Mouse (Mus musculus): ENCODE data around the gene Phf21a. TPM values are rescaled to one million over a fixed set of nuclear protein-coding genes. Genes with fewer than 3 reads are reported as not detected.

The Phf21a gene
- polyA plus RNA-seq, 1 experiment from 2014 or later, result 30.6 TPM

DNA sequence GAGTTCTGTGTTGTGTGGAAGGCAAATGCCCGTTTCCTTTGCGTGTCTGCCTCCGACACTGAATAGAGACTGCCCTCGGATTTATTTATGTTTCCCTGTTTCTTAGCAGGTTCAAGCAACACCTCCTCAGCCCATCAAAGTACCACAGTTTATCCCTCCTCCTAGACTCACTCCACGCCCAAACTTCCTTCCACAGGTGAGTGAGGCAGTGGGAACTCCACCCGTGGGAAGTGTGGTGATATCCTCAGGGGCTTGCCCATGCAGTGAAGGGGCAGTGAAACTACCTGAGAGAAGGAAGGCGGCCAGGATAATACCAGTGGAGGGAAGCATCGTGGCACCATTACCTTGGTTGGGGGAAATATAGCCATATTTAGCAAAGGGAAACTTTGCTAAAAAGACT lies 235.3 kb downstream of the Phf21a start:
- H3K4me2 ChIP-seq (ENCODE audit: low read length), result no peak overlapping the region
- H3K27me3 ChIP-seq (replicated peaks; ENCODE audit: control insufficient read depth, insufficient read depth, low read length), result no peaks in the 10 kb centered on the region
- ATAC-seq, result no peak
- 94% methylated on average over 8 of the region's 8 CpGs for WGBS
- no peak overlapping the region for H3K4me3 ChIP-seq (ENCODE audit: low read length)
- peaks cover 21% of the 10 kb centered on the region for H3K36me3 ChIP-seq (ENCODE audit: control insufficient read depth, insufficient read depth, low read length)
- no peaks in the 10 kb centered on the region for H3K4me1 ChIP-seq (ENCODE audit: control insufficient read depth, insufficient read depth, low read depth, low read length)
- no peak overlapping the region for H3K9ac ChIP-seq (ENCODE audit: low read depth, low read length)
- no peaks in the 10 kb centered on the region for H3K9me3 ChIP-seq (ENCODE audit: control insufficient read depth, low read length)
- H3K27ac ChIP-seq (ENCODE audit: low read depth, low read length), result no peak overlapping the region

DNA sequence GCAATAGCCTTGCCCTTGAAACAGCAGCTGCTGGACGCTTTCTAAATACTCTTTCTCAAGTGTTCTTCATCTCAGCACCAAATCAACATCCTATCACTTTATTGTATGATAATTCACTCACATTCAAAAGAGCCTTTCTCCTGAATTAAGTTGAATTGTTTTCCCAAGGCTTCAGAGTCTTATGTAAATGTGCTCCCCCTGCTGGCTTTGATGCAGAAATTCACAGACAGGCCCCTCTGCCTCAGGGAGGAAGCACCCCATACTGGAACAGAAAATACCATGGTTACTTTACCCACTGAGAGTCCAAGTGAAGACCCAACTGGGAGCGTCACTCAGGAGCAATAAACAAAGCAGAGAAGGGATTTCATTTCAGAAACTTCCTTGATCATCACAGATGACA lies 237.9 kb downstream of the Phf21a start:
- H3K4me1 ChIP-seq (ENCODE audit: control insufficient read depth, insufficient read depth, low read depth, low read length), result no peaks in the 10 kb centered on the region
- H3K27ac ChIP-seq (ENCODE audit: low read depth, low read length), result no peak overlapping the region
- H3K9me3 ChIP-seq (ENCODE audit: control insufficient read depth, low read length), result no peaks in the 10 kb centered on the region
- no peak for ATAC-seq
- peaks cover 23% of the 10 kb centered on the region for H3K36me3 ChIP-seq (ENCODE audit: control insufficient read depth, insufficient read depth, low read length)
- H3K4me2 ChIP-seq (ENCODE audit: low read length), result no peak overlapping the region
- 58% methylated on average over 2 of the region's 2 CpGs for WGBS
- no peaks in the 10 kb centered on the region for H3K27me3 ChIP-seq (replicated peaks; ENCODE audit: control insufficient read depth, insufficient read depth, low read length)
- no peak overlapping the region for H3K9ac ChIP-seq (ENCODE audit: low read depth, low read length)
- H3K4me3 ChIP-seq (ENCODE audit: low read length), result no peak overlapping the region

DNA sequence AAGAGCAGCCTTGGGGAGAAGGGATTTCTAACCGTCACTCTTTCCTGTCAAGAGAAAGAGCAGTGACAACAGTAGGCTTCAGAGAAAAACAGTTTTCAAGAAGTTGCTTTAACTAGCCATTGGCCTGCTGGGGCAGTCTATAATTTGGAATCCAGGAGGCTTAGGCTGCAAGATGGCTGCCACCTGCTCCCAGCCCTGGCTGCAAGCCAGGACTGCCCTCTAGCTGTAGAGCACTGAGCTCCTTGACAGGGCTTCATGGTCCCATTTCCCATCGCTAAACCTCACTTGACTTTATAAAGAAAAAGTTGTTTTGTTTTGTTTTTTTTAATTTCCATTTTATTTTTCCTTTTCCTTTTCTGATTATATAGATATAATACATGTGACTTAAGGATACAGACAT lies 238.5 kb downstream of the Phf21a start:
- Histone ChIP-seq H3K27ac (ENCODE audit: low read depth, low read length) (no peak overlapping the region), H3K9ac (ENCODE audit: low read depth, low read length) (no peak overlapping the region), H3K36me3 (ENCODE audit: control insufficient read depth, insufficient read depth, low read length) (peaks cover 23% of the 10 kb centered on the region), H3K27me3 (replicated peaks; ENCODE audit: control insufficient read depth, insufficient read depth, low read length) (no peaks in the 10 kb centered on the region), H3K4me2 (ENCODE audit: low read length) (no peak overlapping the region), H3K4me3 (ENCODE audit: low read length) (no peak overlapping the region), H3K4me1 (ENCODE audit: control insufficient read depth, insufficient read depth, low read depth, low read length) (no peaks in the 10 kb centered on the region), H3K9me3 (ENCODE audit: control insufficient read depth, low read length) (no peaks in the 10 kb centered on the region)
- ATAC-seq, result no peak
- 70% methylated on average over 2 of the region's 2 CpGs for WGBS

DNA sequence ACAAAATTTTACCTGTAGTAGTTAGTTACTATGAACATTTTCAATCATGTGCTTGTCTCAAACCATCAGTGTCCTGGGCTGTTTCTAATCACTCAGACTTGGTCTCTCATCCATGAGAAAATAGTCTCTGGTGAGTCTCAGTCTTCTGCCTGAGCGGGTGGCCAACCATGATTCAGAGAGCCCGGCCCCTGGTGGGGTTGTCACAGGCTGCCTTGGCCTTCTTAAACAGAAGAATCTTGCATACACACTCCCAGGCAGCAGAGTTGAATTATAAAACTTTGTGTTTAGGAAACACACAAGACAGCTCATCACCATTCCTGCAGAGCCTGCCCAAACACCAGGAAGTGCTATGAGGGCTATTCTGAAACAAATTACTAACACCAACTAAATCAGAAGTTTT lies 239.0 kb downstream of the Phf21a start:
- no peak overlapping the region for H3K27ac ChIP-seq (ENCODE audit: low read depth, low read length)
- no peak overlapping the region for H3K4me2 ChIP-seq (ENCODE audit: low read length)
- ATAC-seq, result no peak
- H3K4me1 ChIP-seq (ENCODE audit: control insufficient read depth, insufficient read depth, low read depth, low read length), result no peaks in the 10 kb centered on the region
- no peaks in the 10 kb centered on the region for H3K27me3 ChIP-seq (replicated peaks; ENCODE audit: control insufficient read depth, insufficient read depth, low read length)
- peaks cover 21% of the 10 kb centered on the region for H3K36me3 ChIP-seq (ENCODE audit: control insufficient read depth, insufficient read depth, low read length)
- H3K9me3 ChIP-seq (ENCODE audit: control insufficient read depth, low read length), result no peaks in the 10 kb centered on the region
- WGBS, result 88% methylated on average over 2 of the region's 2 CpGs
- H3K9ac ChIP-seq (ENCODE audit: low read depth, low read length), result no peak overlapping the region
- H3K4me3 ChIP-seq (ENCODE audit: low read length), result no peak overlapping the region

DNA sequence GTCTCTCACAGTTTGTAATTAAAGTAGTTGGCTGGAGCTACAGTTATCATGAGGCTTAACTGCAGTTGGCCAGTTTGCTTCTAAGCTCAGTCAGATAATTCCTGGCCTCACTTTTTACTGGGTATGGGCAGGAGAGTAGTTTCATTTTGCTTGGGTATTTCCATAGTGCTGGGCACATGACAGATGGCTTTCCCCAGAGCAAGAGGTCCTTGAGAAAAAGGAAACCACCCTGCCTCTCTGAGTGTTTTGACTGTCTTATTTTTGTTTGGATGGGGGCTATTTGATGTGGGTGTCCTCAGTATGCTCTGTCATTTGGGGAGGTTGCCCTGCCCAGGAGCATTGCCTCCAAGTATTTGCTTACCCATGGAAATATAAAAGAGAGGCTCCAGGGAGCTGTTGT lies 249.5 kb downstream of the Phf21a start:
- Histone ChIP-seq H3K4me3 (ENCODE audit: low read length) (no peak overlapping the region), H3K4me1 (ENCODE audit: control insufficient read depth, insufficient read depth, low read depth, low read length) (no peaks in the 10 kb centered on the region), H3K9ac (ENCODE audit: low read depth, low read length) (no peak overlapping the region), H3K4me2 (ENCODE audit: low read length) (no peak overlapping the region), H3K36me3 (ENCODE audit: control insufficient read depth, insufficient read depth, low read length) (peaks cover 9% of the 10 kb centered on the region; the same call in 1 of the 2 replicates), H3K27ac (ENCODE audit: low read depth, low read length) (no peak overlapping the region), H3K27me3 (replicated peaks; ENCODE audit: control insufficient read depth, insufficient read depth, low read length) (no peaks in the 10 kb centered on the region), H3K9me3 (ENCODE audit: control insufficient read depth, low read length) (no peaks in the 10 kb centered on the region)
- no peak for ATAC-seq

DNA sequence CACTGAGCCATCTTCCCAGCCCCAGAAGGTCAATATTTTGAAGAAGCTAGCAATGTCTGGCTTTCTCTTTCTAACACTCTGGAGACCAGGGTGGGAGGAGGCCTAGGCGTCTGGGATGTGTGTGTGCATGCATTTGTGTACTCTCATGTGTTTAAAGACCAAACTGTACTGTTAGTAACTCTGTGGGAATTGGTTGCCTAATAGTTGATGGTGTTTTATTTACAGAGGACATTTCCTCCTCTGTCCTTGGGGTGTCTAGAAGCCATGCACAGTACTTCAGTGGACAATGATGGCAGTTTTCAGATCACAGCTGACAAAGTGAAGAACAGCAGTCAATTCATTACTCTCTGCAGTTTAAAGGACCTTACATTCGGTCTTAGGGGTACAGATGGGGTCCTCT lies 254.3 kb downstream of the Phf21a start:
- Histone ChIP-seq H3K4me3 (ENCODE audit: low read length) (no peak overlapping the region), H3K9me3 (ENCODE audit: control insufficient read depth, low read length) (no peaks in the 10 kb centered on the region), H3K4me1 (ENCODE audit: control insufficient read depth, insufficient read depth, low read depth, low read length) (no peaks in the 10 kb centered on the region), H3K4me2 (ENCODE audit: low read length) (no peak overlapping the region), H3K27ac (ENCODE audit: low read depth, low read length) (no peak overlapping the region), H3K9ac (ENCODE audit: low read depth, low read length) (no peak overlapping the region), H3K27me3 (replicated peaks; ENCODE audit: control insufficient read depth, insufficient read depth, low read length) (no peaks in the 10 kb centered on the region), H3K36me3 (ENCODE audit: control insufficient read depth, insufficient read depth, low read length) (peaks cover 20% of the 10 kb centered on the region)
- 93% methylated on average over 2 of the region's 2 CpGs for WGBS
- ATAC-seq, result no peak

DNA sequence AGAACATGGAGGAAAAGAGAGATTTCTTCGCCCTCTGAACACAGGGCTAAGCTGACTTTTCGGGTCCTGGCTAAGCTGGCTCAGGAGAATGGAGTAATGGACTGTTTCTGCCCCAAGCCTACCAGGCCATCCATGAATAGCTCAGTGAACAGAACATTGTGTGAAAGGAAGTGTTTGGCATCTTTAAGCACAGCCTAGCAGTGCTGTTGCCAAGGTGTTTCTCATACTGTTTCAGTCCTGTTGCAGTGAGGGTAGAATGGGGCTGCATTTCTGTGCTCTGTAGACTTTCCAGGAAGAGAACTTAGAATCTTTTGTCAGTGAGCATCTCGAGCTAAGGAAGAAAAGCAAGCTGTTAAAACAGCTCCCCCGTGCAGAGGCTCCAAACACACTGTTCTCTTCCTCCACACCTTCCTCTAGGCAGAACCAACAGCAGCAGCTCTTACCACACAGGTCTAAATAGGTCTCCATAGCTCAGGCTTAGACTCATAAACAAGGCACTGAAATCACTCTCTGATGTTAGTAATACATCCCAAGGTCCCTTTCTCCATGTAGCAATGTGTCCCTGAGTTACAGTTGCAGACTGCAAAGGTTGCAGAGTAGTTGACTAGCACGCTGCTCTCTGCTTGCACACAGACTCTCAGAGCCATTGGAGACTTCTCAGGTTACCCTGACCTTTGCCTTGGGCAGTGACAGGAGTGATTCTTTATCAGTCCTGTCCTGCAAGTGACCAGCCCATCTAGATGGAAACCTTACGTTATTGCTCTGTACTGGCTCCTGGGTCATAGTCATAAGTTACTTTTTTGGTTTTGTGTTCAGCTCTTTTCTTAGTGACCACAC lies 256.9 kb downstream of the Phf21a start:
- peaks cover 17% of the 10 kb centered on the region for H3K36me3 ChIP-seq (ENCODE audit: control insufficient read depth, insufficient read depth, low read length)
- H3K9ac ChIP-seq (ENCODE audit: low read depth, low read length), result no peak overlapping the region
- H3K4me3 ChIP-seq (ENCODE audit: low read length), result no peak overlapping the region
- 0 out of 2 replicates have a peak overlapping the region, but pooled peaks have one; percentile 9 for H3K27ac ChIP-seq (ENCODE audit: low read depth, low read length)
- 72% methylated on average over 6 of the region's 6 CpGs for WGBS
- H3K4me1 ChIP-seq (ENCODE audit: control insufficient read depth, insufficient read depth, low read depth, low read length), result no peaks in the 10 kb centered on the region
- no peaks in the 10 kb centered on the region for H3K27me3 ChIP-seq (replicated peaks; ENCODE audit: control insufficient read depth, insufficient read depth, low read length)
- no peak overlapping the region for H3K4me2 ChIP-seq (ENCODE audit: low read length)
- peak; percentile 82 for ATAC-seq
- no peaks in the 10 kb centered on the region for H3K9me3 ChIP-seq (ENCODE audit: control insufficient read depth, low read length)

DNA sequence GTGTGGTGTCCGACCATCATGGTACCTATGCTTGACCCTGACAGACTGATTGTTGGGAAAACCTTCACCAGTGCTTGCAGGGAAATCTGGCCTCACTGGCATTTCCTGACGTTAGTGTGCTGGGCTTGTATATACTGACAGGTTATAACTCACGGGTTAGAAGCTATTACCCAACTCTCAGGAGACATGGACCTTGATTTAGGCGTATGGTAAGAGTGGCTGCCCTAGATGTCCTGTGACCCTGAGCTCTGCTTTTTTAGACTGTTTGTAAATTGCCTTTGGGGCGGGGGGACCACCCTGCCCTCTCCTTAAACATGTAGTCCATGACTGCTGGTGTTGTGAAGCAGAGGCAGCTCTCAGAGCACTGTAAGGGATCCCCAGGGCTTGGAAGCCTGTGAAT lies 257.8 kb downstream of the Phf21a start:
- 83% methylated on average over 5 of the region's 5 CpGs for WGBS
- Histone ChIP-seq H3K4me3 (ENCODE audit: low read length) (no peak overlapping the region), H3K27ac (ENCODE audit: low read depth, low read length) (no peak overlapping the region), H3K4me1 (ENCODE audit: control insufficient read depth, insufficient read depth, low read depth, low read length) (no peaks in the 10 kb centered on the region), H3K4me2 (ENCODE audit: low read length) (no peak overlapping the region), H3K9me3 (ENCODE audit: control insufficient read depth, low read length) (no peaks in the 10 kb centered on the region), H3K27me3 (replicated peaks; ENCODE audit: control insufficient read depth, insufficient read depth, low read length) (no peaks in the 10 kb centered on the region), H3K9ac (ENCODE audit: low read depth, low read length) (no peak overlapping the region), H3K36me3 (ENCODE audit: control insufficient read depth, insufficient read depth, low read length) (peaks cover 13% of the 10 kb centered on the region; the same call in 1 of the 2 replicates)
- ATAC-seq, result no peak

DNA sequence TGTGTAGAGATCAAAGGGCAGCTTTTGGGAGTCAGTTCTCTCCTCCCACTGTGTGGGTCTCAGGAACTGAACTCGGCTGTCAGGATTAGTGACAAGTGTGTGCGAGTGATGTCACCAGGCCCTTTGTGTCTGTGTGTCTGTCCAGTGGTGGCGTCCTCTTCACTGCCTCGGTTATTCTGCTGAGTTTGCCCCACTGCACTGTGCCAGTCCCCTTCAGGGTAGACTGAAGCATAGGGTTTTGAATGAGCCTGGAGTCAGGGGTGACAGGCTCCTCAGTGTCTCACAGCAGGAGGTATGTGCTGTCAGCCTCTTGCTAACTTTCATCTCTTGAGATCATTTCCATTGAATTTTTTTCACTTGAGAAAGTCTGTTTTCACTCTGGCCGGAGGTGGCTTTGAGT lies 260.5 kb downstream of the Phf21a start:
- Histone ChIP-seq H3K4me1 (ENCODE audit: control insufficient read depth, insufficient read depth, low read depth, low read length) (no peaks in the 10 kb centered on the region), H3K27ac (ENCODE audit: low read depth, low read length) (no peak overlapping the region), H3K27me3 (replicated peaks; ENCODE audit: control insufficient read depth, insufficient read depth, low read length) (no peaks in the 10 kb centered on the region), H3K4me2 (ENCODE audit: low read length) (no peak overlapping the region), H3K36me3 (ENCODE audit: control insufficient read depth, insufficient read depth, low read length) (peaks cover 13% of the 10 kb centered on the region), H3K9me3 (ENCODE audit: control insufficient read depth, low read length) (no peaks in the 10 kb centered on the region), H3K4me3 (ENCODE audit: low read length) (no peak overlapping the region), H3K9ac (ENCODE audit: low read depth, low read length) (no peak overlapping the region)
- no peak for ATAC-seq
- 23% methylated on average over 5 of the region's 5 CpGs for WGBS
